Mouse (Mus musculus) frontal cortex, adult (tissue): ENCODE data around the gene Eva1c.
"Not testable (repeated sequence)": the region's sequence is repeated elsewhere in the genome, so short reads cannot be mapped to it uniquely, and the experiment has no call there.

Experiments used
- ATAC-seq: cut with Nextera tagmentation; 2 replicates; pipeline ENCODE4 v1.9.2; 2017; ENCODE audit warnings: mild to moderate bottlenecking, moderate library complexity, mixed read lengths; ENCODE audit not compliant: low TSS enrichment

The Eva1c gene

DNA sequence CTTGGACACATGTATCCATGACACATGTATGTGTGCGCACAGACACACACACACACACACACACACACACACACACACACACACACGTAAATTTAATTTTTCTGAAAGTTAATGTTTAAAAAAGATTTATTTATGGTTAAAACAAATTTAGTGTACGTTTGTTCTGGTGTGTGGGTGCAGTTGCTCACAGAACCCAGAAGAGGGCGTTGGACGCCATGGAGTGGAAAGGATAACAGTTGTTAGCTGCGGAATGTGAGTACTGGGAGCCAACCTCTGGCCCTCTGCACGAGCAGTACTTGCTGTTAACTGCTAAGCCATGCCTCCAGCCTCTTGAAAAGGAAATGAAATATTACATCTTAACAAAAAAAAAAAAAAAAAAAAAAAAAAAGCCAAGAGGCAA is at the start of gene Eva1c:
Eva1c (plus strand) TSS at position 263 of the 400 bp plus-strand sequence.
- ATAC-seq = no peak

DNA sequence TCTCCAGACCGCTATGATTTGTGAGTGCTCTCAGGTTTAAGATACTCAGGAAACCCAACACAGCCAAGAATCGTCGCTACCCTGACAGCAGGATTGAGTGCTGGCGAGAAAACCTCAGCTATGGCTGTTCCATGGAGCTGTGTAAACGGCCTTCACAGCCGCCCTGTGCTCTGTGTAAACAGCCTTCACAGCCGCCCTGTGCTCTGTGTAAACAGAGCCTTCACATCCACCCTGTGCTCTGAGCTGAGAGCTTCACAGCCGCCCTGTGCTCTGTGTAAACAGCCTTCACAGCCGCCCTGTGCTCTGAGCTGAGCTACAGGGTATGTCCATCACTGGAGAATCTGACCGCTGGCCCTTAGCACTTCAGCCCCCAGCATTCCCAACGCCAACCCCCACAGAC is 46.7 kb upstream of the Eva1c start:
- ATAC-seq = no peak

DNA sequence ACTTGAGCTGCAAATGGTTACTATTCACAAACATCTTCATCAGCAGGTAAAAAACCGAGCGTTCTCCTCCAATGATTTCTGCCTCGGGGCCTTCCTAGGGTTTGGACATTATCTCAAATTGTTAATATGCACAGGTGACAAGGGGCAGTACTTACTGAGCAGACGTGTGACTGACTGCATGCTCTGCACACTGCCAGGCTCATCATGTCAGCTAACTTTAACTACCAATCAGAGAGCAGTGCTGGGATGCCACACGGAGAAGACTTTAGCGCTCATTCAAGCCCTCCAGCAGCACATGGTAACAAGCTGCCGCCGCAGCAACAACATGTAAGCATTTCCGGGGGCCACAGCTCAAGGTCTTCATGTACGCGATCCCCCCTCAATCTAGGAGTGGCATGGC is 43.2 kb upstream of the Eva1c start:
- no peak for ATAC-seq

DNA sequence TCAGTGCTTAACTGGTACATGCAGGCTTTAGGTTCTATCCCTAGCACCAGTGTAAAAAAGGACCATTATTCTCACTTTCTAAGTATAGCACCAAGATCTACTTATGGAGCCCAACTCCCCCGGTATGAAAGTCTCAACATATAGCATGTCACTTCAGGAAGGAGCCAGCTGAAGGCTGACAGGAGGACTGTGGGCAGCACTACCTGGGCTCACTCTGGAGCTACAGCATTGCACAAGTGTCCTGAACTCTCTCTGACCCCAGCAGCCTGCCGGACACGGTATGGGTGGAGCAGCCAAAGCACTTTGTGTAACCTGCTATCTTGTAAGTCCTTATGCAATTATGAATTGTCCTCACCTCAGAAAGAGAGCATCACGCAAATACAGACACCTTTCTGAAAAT is 41.3 kb upstream of the Eva1c start:
- ATAC-seq = peak; percentile 91

DNA sequence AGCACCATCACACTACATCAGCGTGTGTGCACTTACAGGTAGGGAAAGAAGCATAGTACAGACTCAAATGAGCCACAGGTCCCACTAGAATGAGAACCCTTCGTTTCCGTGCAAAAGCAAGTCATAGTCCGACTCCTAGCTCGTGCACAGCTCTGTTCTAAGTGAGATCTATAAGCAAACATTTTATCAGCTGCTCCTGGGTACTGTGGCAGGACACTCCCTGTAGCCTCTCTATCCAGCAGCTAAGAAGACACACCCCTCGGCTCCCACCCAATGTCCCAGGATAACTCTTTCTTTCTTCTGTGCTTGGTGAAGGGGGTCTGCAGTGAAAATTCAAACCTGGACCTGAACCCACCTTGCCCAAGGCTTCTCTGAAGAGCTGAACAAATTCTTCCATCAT is 37.9 kb upstream of the Eva1c start:
- no peak for ATAC-seq

DNA sequence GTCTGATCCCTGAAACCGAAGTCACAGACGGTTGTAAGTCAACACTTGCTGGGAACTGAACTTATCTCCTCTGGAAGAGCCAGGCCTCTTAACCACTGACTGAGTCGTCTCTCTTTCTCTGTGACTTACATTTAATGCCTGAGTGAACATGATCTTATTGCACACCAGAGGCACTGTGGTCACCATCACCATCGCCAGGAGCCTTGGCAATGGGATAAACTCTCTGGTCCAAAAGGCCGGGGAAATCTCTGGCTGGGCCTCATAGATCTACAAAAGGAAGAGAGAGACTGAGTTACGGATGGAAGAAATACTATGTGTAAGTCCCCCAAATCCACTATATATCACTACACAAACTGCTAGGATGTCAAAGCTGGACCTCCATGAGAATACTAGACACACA is 35.6 kb upstream of the Eva1c start:
- ATAC-seq = no peak

DNA sequence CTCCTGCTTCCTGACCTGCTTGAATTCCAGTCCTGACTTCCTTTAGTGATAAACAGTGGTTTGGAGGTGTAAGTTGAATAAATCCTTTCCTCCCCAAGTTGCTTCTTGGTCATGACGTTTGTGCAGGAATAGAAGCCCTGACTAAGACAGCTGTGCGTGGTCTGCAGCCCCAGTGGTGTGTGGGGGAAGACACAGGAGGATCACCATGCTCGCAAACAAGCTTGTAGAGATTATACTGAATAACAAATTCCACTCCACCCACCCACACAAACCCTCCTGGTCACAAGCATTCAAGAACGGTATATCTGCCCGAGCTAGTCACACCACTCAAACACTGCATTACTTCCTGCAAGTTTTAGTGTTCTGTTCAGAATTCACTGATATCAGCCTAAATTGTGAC is 34.5 kb upstream of the Eva1c start:
- peak; percentile 91 for ATAC-seq

DNA sequence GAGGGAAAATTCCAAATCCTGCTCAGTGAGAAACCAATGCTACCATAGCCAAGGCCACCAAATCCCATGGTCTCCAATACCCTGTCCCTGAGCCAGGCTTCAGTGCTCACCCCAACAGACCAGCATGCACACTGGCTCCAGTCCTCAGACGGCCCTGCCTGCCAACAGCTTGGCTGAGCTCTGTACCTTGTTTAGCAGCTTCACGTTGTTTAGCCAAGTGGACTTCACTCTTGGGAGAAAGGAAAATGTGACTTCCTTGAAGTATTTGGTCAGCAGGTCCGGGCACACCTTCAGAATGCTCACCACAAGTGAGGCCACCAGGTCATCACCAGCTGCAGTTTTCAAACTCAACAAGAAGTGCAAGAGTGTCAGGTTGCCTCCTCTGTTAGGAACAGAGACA is 34.0 kb upstream of the Eva1c start:
- peak; percentile 32; the same call in 1 of the 2 replicates for ATAC-seq

DNA sequence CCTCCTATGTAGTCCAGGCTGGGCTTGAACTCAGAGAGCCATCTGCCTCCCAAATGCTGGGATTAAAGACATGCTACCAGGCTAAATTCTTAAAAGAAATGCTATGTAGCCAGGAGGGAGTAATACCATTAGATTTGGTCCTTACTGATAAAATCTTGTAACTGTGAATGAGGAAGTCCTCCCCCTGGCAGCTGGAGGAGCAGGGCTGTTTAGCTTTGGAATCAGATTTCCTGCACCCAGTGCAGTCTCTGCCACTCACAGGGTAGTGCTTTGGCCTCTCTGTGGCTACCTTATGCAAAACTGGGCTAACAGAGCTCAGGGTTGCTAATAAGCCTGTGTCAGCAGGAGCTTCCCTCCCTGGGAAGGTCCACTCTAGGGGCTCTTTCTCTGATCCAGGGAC is 31.8 kb upstream of the Eva1c start:
- ATAC-seq = no peak

DNA sequence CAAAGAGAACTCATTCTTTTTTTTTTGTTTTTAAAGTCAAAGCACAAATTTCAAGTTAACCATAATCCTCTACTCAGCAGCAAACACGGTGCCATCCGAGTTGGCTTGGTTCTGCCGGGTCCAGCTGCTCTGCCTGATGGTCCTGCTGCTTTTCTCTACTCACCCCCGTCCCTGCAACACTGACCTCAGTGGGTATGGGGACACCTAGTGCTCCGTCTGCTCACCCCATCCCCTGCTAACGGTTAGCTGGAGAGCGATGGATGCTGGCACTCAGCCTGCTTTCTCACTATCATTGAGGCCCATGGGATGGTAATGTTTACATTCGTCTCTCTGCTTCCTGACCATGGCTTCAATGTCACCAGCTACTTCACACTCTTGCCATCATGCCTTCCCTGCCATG is 28.1 kb upstream of the Eva1c start:
- ATAC-seq = no peak

DNA sequence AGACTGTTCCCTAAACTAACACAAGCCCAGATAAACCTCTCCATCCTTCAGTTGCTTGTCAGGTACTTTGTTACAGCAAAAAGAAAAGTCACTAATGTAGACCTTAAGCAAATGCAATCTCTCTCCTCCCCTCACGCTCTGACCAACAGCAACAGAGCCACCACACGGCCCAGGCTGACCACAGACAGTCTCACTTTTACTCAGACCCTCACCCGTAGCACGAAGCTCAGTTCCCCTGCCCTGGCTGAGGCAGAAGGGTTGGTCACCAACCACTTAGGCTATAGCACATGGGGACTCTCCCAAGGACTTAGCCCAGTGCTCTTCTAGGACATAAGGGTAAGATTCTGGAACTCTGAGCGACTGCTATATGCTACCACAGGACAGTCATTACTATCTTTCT is 27.7 kb upstream of the Eva1c start:
- no peak for ATAC-seq

DNA sequence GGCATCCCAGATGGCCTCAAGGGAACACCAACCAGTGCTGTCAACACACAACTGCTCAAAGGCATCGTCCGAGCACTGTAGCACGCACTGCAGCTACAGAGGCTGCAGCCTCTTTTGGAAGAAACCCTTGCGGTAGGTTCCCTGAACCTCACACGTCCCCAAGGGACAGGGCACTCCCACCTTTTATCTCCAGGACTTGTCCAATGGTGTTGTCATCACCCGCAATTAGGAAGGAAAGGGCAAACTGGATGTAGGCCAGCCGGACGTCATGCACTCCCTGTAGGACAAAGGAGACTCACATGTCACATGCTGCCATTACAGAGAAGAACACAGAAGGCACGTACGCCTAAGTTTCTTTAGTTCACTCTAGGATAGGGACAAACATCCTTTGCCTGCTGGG is 26.7 kb upstream of the Eva1c start:
- no peak for ATAC-seq

DNA sequence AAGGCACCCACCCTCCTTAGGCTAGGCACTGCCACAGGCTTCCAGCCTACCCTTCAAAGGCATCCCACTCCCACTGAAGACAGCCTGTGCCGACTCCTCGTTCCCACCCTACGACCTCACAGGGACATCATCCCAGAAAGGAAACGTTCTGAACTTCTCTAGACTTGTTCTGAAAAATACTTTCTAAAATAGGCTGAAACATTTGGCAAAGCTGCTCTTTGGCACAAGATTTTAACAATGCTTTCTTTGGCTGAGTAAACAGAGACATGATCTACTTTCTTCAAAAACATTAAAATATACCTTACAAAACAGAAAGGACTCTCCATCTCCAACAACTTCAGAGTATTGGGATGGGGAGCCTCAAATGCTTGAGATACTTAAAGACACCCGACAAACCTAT is 25.3 kb upstream of the Eva1c start:
- ATAC-seq = peak; percentile 39; the same call in 1 of the 2 replicates

DNA sequence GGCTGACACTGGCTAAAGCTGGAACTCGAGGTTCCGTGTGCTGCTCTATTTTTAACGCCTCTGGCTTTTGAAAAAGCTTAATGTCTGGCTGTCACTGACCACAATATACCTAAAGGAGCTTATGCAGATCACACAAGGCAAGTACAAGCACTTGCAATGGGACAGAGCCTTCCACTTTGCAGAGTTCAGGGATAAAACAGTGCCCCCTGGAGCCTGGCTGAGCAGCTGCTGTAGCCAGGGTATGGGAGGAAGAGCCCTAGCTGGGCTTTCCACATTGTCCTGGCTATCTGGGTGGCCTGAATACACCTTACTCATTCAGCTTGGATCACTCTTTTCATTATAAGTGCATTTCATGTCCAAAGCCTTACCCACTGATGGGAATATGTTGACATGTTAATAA is 24.6 kb upstream of the Eva1c start:
- peak; percentile 65 for ATAC-seq

DNA sequence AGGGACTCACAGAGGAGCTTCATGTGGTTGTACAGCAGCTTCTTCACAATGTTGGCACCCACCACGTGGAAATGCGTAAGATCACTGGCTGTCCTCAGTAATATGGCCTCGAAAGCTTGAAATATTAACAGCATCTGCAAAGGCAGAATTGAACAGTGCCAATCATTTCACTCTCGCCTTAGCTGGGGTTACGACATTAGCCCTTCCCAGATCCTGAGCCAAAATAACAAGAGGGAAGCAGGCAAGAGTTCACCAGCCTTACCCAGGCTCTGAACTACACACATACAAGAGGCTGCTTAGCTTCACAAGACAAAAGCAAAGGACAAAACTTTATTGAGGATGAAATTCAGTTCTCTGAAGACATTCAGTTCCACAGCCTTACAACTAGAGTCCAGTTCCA is 22.1 kb upstream of the Eva1c start:
- no peak for ATAC-seq

DNA sequence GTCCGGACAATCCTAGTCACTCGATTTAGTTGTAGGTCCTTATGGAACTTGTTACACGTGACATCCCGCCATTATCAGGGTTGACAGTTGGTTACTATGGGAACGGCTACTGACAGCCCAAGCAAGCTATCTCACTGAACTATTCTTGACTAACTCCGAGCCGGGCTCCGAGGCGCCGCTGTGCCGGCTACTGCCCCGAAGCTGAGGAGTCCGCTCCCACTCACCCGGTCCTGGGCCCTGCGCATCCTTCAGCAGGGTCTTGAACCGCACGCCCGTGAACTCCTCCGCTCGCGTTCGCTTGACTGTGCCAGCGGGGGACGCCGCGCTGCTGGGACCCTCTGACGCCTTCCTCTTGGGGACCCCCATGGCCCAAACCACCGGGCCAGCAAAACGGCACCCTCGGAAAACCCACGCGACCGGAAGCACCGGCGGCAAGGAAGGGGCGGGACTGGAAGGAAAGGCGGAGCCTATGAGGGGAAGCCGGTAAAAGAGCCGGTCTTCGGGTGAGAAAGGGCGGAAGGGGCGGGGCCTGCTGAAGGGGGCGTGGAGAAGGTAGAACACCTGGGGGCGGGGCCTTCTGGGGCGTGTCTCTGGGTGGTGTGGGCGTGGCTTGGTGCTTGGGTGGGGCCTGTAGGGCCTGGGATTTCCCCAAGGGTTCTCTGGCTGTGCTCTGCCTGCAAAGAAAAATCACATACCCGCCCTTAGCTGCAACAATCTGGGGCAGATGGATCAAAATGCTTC is 16.4 kb upstream of the Eva1c start, which contains the start of gene Urb1:
Urb1 (minus strand) TSS at position 439 of the 741 bp plus-strand sequence.
- ATAC-seq = peak; percentile 93

DNA sequence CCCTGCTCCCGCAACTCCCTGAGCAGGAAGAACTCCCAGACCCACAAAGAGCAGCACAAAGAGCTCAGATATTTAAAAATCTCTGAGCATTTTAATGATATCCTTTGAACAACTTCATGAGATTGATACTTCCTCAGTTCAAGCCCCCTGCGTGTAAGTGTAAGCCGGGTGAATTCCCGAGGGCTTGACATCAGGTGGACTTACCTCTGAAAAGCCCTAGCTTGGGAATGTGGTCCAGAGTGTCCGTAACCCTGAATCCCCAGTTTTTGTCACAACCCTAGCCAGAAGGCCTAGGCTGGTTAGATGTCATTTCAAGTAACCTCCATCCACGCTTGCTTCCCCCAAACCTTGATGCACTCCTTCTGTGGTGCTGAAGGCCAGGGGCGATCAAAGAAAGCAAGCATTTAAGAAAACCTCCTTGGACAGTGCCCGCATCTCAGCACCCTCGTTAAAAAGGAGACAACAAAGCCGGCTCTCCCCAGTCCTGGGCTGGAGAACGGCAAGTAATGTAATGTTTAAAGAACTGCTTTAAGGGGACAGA is 15.7 kb upstream of the Eva1c start:
- ATAC-seq = peak; percentile 17

DNA sequence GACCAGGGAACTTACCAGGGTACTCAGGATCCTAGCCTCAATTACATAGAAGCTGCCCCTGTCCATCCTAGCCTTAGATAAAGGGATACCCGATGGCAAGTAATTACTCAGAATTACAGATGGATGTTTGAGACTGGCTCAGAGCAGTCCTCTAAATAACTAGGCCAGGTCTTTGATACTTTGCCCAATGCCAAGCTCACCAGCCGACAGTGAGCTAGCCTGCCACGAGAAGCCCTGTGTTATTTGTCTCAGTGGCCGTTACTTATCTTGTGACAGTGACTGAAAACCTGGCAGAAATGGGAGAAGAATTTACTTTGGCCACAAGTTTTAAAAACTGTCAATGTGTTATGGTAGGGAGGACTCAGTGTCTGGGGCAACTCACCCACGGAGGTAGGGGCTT is 14.4 kb upstream of the Eva1c start:
- ATAC-seq = no peak

DNA sequence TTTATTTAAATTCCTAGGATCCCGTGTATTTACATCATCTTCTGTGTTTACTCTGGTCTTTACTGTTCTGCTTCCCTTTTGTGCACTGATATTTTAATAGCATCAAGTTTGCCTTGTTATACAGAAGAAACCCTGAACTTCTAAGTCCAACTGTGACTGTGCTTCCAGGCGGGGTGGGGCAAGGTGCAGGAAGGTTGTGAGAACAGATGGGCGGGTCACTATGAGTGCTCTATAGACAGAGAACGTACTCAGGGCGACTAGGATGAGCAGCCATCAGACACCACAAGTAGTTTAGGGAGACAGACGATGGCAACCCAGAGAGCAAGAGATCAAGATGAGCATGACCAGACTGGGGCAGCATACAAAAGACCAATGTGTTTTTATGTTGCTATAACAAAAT is 6.2 kb upstream of the Eva1c start:
- ATAC-seq = no peak

DNA sequence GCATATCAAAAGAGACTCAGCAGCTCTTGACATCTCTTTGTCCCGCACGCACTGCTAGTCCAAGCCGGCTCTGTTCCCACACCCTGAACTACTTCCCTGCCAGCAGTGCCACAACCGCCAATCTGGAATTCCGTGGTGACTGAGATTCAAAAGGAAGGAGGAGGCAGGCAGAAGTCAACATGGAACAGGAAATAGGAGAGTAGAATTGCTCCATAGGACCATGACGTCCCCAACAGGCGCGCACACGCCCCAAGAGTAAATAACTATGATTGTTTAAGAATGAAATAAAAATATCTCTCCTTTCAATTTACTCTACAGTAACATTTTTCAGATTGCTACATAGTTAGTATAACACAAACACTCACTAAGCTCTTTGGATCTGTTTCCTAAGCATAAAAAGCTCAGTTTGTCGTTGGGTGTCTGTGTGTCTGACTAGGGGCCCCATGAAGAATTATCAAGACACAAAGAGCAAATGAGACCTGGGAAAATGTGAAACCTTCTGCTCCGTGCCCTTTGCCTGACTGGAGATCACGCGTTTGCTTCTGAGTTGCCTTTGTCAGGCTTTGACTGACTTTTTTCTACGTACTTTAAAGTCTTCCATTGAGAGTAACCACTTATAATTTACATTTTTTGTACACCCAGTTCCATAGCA is 5.3 kb upstream of the Eva1c start:
- no peak for ATAC-seq

DNA sequence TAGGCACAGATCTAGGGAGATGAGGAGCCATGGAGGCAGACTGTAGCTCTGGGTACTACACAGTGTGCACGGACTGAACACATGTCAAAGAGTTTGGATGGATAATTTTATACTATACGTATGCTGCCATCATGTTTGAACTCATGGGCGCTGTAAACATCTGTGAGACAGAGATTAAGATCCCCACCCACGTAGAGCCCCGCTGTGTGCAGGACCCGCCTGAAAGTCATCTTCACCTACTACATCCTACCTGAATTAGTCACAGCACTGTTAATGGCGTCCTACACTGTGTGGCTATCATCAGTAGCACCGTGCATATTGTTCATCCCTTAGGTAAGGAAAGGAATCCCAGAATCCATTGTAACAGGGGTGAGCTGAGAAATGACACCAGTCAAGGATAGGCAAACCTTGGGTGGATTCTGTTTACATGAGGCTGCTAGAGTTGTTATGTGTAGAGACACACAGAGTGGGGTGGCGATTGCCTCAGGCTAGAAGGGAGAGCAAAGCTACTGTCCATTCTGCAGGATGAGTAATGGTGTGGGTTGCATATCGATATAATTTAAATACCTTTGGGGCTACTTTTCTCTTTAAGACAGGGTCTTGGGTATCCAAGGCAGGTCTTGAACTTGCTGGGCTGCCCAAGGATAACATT is 4.1 kb upstream of the Eva1c start:
- no peak for ATAC-seq

DNA sequence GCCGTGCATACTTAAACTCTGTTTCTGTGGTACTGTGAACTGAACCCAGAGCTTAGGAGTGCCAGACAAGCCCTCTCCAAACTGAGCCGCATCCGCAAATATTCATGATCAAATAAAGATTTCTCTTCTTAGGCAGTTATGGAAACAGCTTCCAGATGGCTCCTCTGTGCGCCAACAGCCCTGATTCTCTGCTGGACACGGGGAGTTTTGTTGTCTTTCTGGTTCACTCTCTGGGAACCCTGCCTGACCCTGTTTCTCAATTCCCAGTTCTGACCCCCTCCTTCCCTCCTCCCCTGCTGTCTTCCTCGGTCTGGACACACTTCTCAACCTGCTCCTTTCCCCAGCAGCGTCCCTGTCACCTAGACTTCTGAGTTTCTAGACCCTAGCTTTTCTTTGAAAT is 3.5 kb upstream of the Eva1c start:
- no peak for ATAC-seq

DNA sequence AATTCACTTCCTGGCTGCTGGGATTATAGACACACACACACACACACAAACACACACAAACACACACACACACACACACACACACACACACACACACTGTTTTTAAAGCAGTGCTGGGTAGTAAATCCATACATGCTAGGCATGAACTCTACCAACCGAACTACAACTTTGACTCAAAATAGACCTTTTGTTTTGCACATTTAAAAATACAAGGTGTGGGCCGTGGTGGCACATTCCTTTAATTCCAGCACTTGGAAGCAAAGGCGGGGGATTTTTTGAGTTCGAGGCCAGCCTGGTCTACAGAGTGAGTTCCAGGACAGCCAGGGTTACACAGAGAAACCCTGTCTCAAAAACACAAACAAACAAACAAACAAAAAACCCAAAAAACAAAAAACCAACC is 2.5 kb upstream of the Eva1c start:
- not testable (repeated sequence) for ATAC-seq
